Mouse (Mus musculus) embryo, embryonic 9.5 days (tissue): ENCODE measurements around the gene Tent5b.
A peak's percentile ranks its signal among the peaks of the same experiment; 100 is the strongest.

ENCODE experiments used
- DNase-seq: peaks from one replicate; pipeline ENCODE4 v3.0.0-alpha.2; 2017; ENCODE audit errors: extremely low spot score

Gene Tent5b

GRCm38 (mm10) chr4:133471135-133471821 is 8.7 kb upstream of the Tent5b start:
- DNase-seq, result no peak

GRCm38 (mm10) chr4:133473833-133474232 is 6.1 kb upstream of the Tent5b start:
- no peak for DNase-seq

DNA sequence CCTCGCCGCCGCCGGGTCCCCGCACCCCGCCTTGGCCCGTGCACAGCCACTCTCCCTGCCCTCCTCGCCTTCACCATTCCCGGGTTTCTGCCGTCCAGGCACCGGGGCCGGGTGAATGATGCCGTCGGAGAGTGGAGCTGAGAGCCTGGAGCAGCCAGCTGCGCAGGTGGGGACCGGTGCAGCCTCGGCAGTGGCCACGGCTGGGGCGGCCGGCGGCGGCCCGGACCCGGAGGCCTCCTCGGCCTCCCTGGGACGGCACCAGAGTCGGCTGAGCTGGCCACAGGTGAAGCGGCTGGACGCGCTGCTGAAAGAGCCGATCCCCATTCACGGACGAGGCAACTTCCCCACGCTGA is 229 bp downstream of the Tent5b start:
- DNase-seq, result no peak

- DNase-seq, result no peak
Observed at GRCm38 (mm10) chr4:133480754-133481153, 822 bp downstream of the Tent5b start.

GRCm38 (mm10) chr4:133481488-133481887 is 1.6 kb downstream of the Tent5b start:
- no peak for DNase-seq

- DNase-seq, result no peak
Observed at GRCm38 (mm10) chr4:133482479-133482878, 2.5 kb downstream of the Tent5b start.

DNA sequence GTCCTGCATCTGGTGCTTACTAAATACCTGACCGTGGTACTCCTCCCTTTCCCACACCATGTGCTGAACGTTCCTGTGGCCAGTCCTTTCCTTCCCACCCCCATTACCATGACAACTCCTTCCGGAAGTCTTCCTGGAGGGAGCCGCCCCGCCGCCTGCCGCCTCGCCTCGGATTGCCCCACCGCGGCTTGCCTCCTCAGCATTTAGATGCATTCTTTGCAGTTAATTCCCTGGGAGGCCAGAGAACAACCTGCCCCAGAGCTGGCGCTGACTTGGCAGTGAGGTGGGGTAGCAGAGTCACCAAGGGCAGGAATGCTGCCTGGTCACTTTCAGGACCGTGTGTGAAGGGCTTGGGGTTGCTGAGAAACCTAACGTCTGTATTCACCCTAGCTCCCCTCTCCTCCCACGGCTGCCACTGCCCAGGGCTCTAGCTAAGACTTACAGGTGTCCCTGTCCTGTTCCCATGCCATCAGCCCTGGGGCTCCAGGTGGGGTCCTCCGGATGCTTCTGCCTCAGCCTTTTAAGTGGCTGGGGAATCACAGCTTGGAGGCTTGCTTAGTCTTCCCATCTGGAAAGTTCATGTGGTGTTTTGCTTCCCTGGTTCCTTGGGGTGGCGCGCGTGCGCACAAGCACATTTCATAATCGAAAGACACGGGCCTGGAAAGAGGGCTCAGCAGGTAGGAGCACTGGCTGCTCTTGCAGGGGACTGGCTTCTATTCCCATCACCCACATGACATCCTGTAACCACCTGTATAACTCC is 4.5 kb downstream of the Tent5b start:
- DNase-seq, result peak; percentile 45

DNA sequence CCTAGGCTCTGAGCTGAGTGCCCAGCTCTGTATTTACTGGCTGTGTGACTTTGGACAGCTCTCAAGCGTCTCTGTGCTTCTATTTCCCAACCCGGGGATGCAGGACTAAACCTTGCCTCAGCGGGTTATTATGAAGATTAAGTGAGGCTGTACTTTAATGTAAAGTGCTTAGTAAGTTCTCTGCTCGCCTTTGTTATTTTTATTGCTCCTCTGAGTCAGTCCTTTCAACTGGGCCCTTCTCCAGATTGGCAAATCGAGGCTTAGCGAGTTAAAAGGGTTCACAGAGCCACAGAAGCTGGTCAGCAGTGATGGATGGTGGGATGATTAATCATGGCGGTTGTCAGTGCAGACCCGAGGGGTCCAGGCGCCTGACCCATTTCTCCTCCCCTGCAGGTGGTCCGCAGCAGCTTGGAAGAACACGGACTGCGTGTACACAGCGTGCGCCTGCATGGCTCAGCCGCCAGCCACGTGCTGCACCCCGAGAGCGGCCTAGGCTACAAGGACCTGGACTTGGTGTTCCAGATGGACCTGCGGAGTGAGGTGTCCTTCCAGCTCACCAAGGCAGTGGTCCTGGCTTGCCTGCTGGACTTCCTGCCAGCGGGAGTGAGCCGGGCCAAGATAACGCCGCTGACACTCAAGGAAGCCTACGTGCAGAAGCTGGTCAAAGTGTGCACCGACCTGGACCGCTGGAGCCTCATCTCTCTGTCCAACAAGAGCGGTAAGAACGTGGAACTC is 5.9 kb downstream of the Tent5b start:
- DNase-seq, result no peak

- no peak for DNase-seq
Observed at GRCm38 (mm10) chr4:133486673-133487357, 6.9 kb downstream of the Tent5b start.

- DNase-seq, result no peak
Observed at GRCm38 (mm10) chr4:133488619-133489392, 8.9 kb downstream of the Tent5b start.

DNA sequence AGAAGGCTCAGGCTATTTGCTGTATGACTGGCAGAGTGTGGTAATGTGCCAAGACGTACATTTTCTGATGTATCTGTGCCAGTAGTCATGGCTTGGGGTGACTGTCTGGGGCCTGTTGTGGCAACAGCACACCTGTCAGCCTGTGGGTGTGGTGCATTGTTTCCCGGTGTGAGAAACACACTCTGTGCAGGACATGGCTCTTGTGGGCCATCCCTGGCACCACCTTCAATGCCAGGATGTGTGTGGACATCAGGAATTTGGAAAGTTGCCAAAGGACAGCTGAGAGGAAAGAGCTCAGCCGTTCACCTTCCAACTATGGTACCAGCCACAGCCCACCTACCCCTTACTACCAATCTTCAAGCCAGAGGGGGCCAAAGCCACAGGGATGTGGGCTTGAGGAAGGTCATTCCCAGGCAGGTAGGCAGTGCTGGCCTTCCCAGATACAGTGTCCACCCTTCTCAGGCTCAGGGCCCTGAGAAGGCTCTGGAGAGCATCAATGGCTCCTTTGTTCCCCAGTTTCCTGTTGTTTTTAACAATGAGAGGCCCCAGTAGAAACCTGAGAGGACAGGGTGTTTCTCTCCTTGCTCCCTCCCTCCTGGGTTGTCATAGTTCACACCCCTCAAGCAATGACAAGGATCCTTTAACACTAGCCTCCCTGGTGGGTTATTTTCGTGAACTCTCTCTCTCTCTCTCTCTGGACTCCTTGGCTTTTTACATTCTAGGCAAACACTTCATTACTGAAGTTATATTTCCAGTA is 9.7 kb downstream of the Tent5b start:
- DNase-seq, result no peak

- peak; percentile 28 for DNase-seq
Observed at GRCm38 (mm10) chr4:133491800-133492199, 11.9 kb downstream of the Tent5b start.

DNA sequence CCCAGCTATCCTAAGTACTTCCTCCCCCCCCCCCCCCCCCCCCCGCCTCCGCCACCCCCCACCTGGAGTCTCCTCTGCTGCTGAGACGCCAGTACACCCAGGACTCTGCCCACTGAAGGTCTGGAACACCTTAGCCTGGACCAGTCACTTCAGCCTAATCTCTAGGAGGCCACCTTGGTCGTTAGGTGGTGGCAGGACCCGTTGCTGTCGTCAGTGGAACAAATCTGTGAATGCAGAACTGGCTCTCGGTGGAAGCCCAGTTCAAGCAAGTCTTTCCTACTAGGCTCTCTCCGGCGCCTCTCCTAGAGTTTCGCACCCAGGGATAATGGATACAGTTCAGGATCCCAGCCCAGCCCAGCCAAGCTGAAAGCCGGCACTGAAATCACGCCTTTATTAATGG is 14.0 kb downstream of the Tent5b start:
- no peak for DNase-seq

DNA sequence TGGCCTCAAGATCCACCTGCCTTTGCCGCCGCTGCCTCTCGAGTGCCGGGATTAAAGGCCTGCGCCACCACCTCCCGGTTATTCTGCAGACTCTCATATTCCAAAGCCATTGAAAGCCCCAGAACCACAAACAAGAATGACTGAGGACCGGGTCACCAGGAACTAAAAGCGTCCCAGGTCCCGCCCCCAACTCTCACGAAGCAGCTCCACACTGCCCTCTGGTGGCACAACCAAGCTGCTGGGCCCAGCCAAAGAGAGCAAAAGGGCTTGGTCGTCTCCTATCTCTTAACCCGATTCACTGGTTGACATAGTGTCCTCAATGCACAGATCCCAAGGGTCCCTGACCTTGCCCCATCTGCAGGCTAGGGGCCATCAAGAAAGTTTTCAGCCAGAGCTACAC is 14.5 kb downstream of the Tent5b start:
- peak; percentile 87 for DNase-seq

GRCm38 (mm10) chr4:133494867-133495266 is 14.9 kb downstream of the Tent5b start:
- DNase-seq, result no peak

DNA sequence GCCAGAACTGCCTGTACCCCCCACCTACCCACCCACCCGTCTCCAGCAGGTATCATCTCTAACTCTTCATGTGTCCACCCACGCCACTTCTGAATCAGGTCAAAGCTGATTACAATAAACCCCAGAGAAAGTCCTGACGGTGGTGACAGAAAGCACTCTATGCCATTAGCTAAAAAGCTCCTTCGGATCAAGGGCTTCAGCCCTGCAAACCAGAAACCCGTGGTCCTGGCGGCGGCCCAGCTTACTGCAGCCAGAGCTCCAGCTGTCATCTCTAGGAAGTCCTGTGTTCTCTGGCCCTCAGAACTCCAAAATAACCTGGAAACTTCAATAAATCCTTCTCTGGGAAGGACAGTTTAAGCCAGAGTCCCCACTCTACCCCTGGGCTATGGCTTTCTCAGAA is 15.8 kb downstream of the Tent5b start:
- DNase-seq, result no peak

GRCm38 (mm10) chr4:133496738-133497445 is 17.0 kb downstream of the Tent5b start:
- DNase-seq, result no peak

- no peak for DNase-seq
Observed at GRCm38 (mm10) chr4:133497461-133498159, 17.7 kb downstream of the Tent5b start.

GRCm38 (mm10) chr4:133498160-133498724 is 18.3 kb downstream of the Tent5b start, which contains the start of gene Trnp1:
Trnp1 (minus strand) TSS chr4:133498550.
- peak; percentile 78 for DNase-seq
